Mouse (Mus musculus): Measurements from ENCODE around the gene Setd7. TPM values are rescaled to one million over a fixed set of nuclear protein-coding genes. Genes with fewer than 3 reads are reported as not detected.
A peak's percentile ranks its signal among the peaks of the same experiment; 100 is the strongest.

The Setd7 gene
- polyA plus RNA-seq, 1 experiment: 9.9 TPM

- TF ChIP-seq CTCF (IDR thresholded peaks at IDR 0.05; ENCODE audit: control insufficient read depth, insufficient read depth, insufficient read length) (no peak), MAX (IDR thresholded peaks at IDR 0.05) (no peak)
- Histone ChIP-seq H3K4me3 (ENCODE audit: insufficient read depth, poor library complexity, severe bottlenecking) (no peak overlapping the region), H3K79me3 (ENCODE audit: low read depth) (no peaks in the 10 kb centered on the region), H3K79me2 (ENCODE audit: control insufficient read depth, insufficient read depth) (no peaks in the 10 kb centered on the region), H3K27me3 (ENCODE audit: control insufficient read depth, insufficient read depth, insufficient read length) (no peaks in the 10 kb centered on the region), H3K36me3 (ENCODE audit: control insufficient read depth, insufficient read depth) (peaks cover 53% of the 10 kb centered on the region), H3ac (ENCODE audit: control insufficient read depth, insufficient read length, low read depth) (no peak overlapping the region)
Observed at GRCm38 (mm10) chr3:51521262-51521661, 39.4 kb downstream of the Setd7 start.

DNA sequence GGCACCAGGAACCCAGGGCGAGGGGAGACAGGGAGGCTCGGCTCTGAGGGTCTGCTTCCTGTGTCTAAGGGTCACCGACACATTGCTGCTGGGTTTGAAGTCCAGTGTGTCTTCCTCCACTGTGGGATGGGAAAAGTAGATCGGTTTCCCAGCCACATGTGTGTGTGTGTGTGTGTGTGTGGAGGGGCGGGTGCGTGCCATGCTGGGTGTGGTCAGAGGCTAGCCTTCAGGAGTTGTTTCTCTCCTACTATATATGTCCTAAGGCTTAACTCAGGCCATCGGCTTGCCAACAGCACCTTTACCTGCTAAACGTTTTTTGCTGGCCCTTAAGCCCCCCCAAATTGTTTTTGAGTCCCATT, 41.9 kb downstream of the Setd7 start:
- no peaks in the 10 kb centered on the region for H3K79me3 ChIP-seq (ENCODE audit: low read depth)
- H3K27me3 ChIP-seq (ENCODE audit: control insufficient read depth, insufficient read depth, insufficient read length): no peaks in the 10 kb centered on the region
- peaks cover 37% of the 10 kb centered on the region for H3K36me3 ChIP-seq (ENCODE audit: control insufficient read depth, insufficient read depth)
- H3K4me3 ChIP-seq (ENCODE audit: insufficient read depth, poor library complexity, severe bottlenecking): no peak overlapping the region
- H3K79me2 ChIP-seq (ENCODE audit: control insufficient read depth, insufficient read depth): no peaks in the 10 kb centered on the region
- no peak for TF ChIP-seq FOSL1 (IDR thresholded peaks at IDR 0.05; ENCODE audit: insufficient read depth, low read length, poor library complexity, severe bottlenecking)
- no peak overlapping the region for H3ac ChIP-seq (ENCODE audit: control insufficient read depth, insufficient read length, low read depth)

DNA sequence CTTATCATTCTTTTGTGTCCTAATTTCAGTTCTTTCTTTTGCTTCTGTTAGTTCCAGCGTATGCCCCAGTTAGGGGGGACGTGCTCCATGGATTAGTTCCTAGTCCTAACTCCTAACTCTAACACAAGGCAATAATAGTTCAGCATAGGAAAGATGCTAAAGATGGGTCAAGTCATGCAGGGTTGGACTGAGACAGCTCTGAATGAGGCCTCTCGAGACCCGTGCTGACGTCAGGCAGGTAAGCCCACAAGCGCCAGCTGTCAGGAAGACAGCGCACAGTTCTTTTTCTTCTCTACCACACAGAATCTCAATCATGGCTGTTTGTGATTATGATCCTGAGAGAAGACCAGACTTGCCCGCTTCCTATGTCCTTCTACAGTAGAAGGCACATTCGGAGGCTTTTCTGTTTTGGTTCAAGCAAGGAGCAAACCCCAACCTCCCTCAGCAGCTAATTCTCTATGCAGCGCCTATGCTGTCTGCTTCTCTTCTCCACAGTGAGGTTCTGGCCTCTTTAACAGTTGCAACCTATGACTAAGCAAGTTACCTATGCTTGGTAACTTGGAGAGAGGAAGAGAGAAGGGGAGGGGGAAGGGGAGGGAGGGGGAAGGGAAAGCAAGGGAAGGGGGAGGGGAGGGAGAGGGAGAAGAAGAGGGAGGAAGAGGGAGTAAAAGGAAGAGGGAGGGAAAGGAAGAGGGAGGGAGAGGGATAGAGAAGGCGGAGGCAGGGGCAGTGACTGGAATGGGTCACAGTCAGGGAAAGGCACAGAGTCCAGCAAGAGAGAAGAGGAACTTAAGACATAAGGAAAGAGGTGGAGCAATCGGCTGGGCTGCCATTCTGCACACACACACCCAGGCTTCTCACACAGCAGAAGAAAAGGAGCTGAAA, 42.6 kb downstream of the Setd7 start:
- no peaks in the 10 kb centered on the region for H3K27me3 ChIP-seq (ENCODE audit: control insufficient read depth, insufficient read depth, insufficient read length)
- H3K4me3 ChIP-seq (ENCODE audit: insufficient read depth, poor library complexity, severe bottlenecking): no peak overlapping the region
- TF ChIP-seq CEBPB (IDR thresholded peaks at IDR 0.05; ENCODE audit: low read depth): no peak
- TF ChIP-seq CTCF (IDR thresholded peaks at IDR 0.05; ENCODE audit: control insufficient read depth, insufficient read depth, insufficient read length): no peak
- no peak for TF ChIP-seq USF1 (IDR thresholded peaks at IDR 0.05; ENCODE audit: low read depth)
- no peak for TF ChIP-seq FOSL1 (IDR thresholded peaks at IDR 0.05; ENCODE audit: insufficient read depth, low read length, poor library complexity, severe bottlenecking)
- TF ChIP-seq MAX (IDR thresholded peaks at IDR 0.05): no peak
- no peak for TF ChIP-seq MYOG (IDR thresholded peaks at IDR 0.05; ENCODE audit: control insufficient read depth, extremely low read depth, insufficient read length)
- TF ChIP-seq MYOD1 (IDR thresholded peaks at IDR 0.05; ENCODE audit: control insufficient read depth, insufficient read length, low read depth): no peak
- H3ac ChIP-seq (ENCODE audit: control insufficient read depth, insufficient read length, low read depth): no peak overlapping the region
- H3K79me3 ChIP-seq (ENCODE audit: low read depth): no peaks in the 10 kb centered on the region
- H3K79me2 ChIP-seq (ENCODE audit: control insufficient read depth, insufficient read depth): no peaks in the 10 kb centered on the region
- H3K36me3 ChIP-seq (ENCODE audit: control insufficient read depth, insufficient read depth): peaks cover 34% of the 10 kb centered on the region

DNA sequence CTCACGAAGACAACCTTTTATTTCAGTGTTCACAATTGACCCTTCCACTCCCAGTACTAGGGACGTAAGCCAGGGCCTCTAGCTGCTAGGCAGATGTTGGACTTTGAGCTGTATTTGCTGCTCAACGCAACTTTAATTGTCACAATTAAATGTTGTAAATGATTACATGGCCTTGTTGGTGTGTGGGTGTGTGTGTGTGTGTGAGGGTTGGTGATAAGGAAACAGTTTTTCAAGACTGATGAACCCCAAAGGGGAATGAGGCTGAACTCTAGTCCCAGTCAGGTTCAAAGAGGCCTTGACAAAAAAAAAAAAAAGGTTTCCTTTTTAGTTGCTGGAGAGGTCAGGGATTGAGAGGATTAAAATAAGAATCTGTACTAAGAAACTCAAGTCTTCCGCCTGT, 43.2 kb downstream of the Setd7 start:
- peaks cover 28% of the 10 kb centered on the region for H3K36me3 ChIP-seq (ENCODE audit: control insufficient read depth, insufficient read depth)
- no peak overlapping the region for H3K4me3 ChIP-seq (ENCODE audit: insufficient read depth, poor library complexity, severe bottlenecking)
- H3ac ChIP-seq (ENCODE audit: control insufficient read depth, insufficient read length, low read depth): no peak overlapping the region
- no peaks in the 10 kb centered on the region for H3K79me3 ChIP-seq (ENCODE audit: low read depth)
- TF ChIP-seq MAX (IDR thresholded peaks at IDR 0.05): no peak
- no peak for TF ChIP-seq MYOG (IDR thresholded peaks at IDR 0.05; ENCODE audit: control insufficient read depth, extremely low read depth, insufficient read length)
- no peak for TF ChIP-seq CEBPB (IDR thresholded peaks at IDR 0.05; ENCODE audit: low read depth)
- TF ChIP-seq CTCF (IDR thresholded peaks at IDR 0.05; ENCODE audit: control insufficient read depth, insufficient read depth, insufficient read length): no peak
- TF ChIP-seq FOSL1 (IDR thresholded peaks at IDR 0.05; ENCODE audit: insufficient read depth, low read length, poor library complexity, severe bottlenecking): no peak
- no peak for TF ChIP-seq MYOD1 (IDR thresholded peaks at IDR 0.05; ENCODE audit: control insufficient read depth, insufficient read length, low read depth)
- TF ChIP-seq USF1 (IDR thresholded peaks at IDR 0.05; ENCODE audit: low read depth): no peak
- no peaks in the 10 kb centered on the region for H3K27me3 ChIP-seq (ENCODE audit: control insufficient read depth, insufficient read depth, insufficient read length)
- no peaks in the 10 kb centered on the region for H3K79me2 ChIP-seq (ENCODE audit: control insufficient read depth, insufficient read depth)

DNA sequence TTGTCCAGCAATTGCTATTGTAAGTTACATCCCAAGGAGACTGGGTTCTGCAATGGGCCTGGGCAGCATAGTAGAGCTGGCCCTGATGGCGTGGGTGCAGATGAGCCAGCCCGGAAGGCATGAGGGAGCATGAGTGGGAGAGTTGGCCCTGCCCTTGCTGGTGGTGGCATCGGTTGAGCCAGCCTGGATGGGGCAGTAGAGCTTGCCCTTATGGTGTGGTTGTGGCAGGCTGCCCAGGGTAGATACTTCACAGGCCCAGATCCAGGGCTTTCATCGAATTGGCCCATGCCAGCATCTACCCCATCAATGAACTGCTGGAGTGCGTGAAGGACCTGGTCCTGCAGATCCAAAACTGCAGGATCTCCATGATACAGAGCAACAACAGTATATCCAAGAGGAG, 48.7 kb downstream of the Setd7 start:
- H3K27me3 ChIP-seq (ENCODE audit: control insufficient read depth, insufficient read depth, insufficient read length): no peaks in the 10 kb centered on the region
- TF ChIP-seq MYOD1 (IDR thresholded peaks at IDR 0.05; ENCODE audit: control insufficient read depth, insufficient read length, low read depth) (no peak), MYOG (IDR thresholded peaks at IDR 0.05; ENCODE audit: control insufficient read depth, extremely low read depth, insufficient read length) (no peak), CTCF (IDR thresholded peaks at IDR 0.05; ENCODE audit: control insufficient read depth, insufficient read depth, insufficient read length) (no peak), CEBPB (IDR thresholded peaks at IDR 0.05; ENCODE audit: low read depth) (no peak)
- no peak overlapping the region for H3K4me3 ChIP-seq (ENCODE audit: insufficient read depth, poor library complexity, severe bottlenecking)
- no peak overlapping the region for H3ac ChIP-seq (ENCODE audit: control insufficient read depth, insufficient read length, low read depth)
- H3K79me3 ChIP-seq (ENCODE audit: low read depth): no peaks in the 10 kb centered on the region
- H3K79me2 ChIP-seq (ENCODE audit: control insufficient read depth, insufficient read depth): no peaks in the 10 kb centered on the region
- peaks cover 2% of the 10 kb centered on the region for H3K36me3 ChIP-seq (ENCODE audit: control insufficient read depth, insufficient read depth)

DNA sequence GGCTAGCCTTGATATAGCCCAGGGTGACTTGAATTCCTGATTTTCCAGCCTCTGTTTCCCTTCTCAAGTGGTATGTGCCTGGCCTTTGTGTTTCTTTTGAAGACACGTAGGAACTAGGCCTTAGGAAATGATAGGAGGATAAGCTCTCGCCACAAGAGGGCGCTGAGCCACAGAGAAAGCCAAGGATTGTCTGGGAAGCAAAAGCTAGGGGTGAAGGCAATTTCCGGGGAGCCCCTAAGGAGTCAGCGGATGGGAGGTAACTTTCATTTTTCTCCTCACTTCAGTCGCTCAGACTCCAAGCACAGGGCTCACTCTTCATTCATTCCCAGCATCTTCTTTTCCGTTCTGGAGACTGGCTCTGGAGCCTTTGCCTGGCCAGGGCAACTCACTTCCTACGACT, 49.8 kb downstream of the Setd7 start:
- peak overlapping the region; percentile 48 for H3ac ChIP-seq (ENCODE audit: control insufficient read depth, insufficient read length, low read depth)
- no peaks in the 10 kb centered on the region for H3K79me2 ChIP-seq (ENCODE audit: control insufficient read depth, insufficient read depth)
- no peaks in the 10 kb centered on the region for H3K36me3 ChIP-seq (ENCODE audit: control insufficient read depth, insufficient read depth)
- H3K27me3 ChIP-seq (ENCODE audit: control insufficient read depth, insufficient read depth, insufficient read length): no peaks in the 10 kb centered on the region
- H3K79me3 ChIP-seq (ENCODE audit: low read depth): no peaks in the 10 kb centered on the region
- H3K4me3 ChIP-seq (ENCODE audit: insufficient read depth, poor library complexity, severe bottlenecking): no peak overlapping the region
- peak; percentile 45 for TF ChIP-seq CTCF (IDR thresholded peaks at IDR 0.05; ENCODE audit: control insufficient read depth, insufficient read depth, insufficient read length)
- TF ChIP-seq MYOD1 (IDR thresholded peaks at IDR 0.05; ENCODE audit: control insufficient read depth, insufficient read length, low read depth): no peak
- TF ChIP-seq MYOG (IDR thresholded peaks at IDR 0.05; ENCODE audit: control insufficient read depth, extremely low read depth, insufficient read length): no peak
